Comparison of ENCODE assay signal across 13 mouse cellular contexts in the genomic region with DNA sequence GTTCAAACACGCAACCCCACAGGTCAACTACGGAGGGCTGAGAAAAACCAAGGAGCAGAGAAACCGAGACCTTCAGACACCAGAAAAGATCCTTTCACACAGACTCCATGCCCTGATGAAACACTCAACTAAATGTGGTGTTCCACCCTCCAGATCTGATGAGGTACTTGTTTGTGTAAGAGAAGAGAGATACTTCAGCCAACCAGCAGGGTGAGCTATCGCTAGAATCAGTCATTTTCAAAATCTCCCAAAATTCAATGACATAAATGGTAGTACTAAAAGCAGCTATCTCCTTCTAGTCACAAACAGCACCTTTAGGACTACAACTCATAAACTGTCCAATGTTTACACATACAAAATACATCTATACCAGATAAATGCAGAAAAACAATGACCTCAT. TPM values are rescaled to one million over a fixed set of nuclear protein-coding genes. Genes with fewer than 3 reads are reported as not detected.
DNase-seq lines count a peak whose midpoint lies in the region; ATAC-seq and TF ChIP-seq lines count a peak whose summit lies in the region.
"Had no signal": no experiment of that assay in that cellular context is flagged by ENCODE, and none has a peak within 500 bp of the region (broad histone marks: within the 10 kb centered on the region; RNA-seq: fewer than 3 reads in every experiment).

No protein-coding gene starts in this region.

- H3K9ac ChIP-seq in heart, postnatal 0 days (replicated peaks; ENCODE audit: low read depth, low read length): no peak overlapping the region
- no peak overlapping the region for H3K9ac ChIP-seq in CH12.LX (ENCODE audit: insufficient read depth, low read depth)
- H3K9ac ChIP-seq in forebrain, embryonic 15.5 days (replicated peaks): no peak overlapping the region
- H3K9ac ChIP-seq: hindbrain, embryonic 15.5 days; limb, embryonic 12.5 days; neural tube, embryonic 12.5 days; stomach, embryonic 15.5 days had no signal

- 85% methylated on average over 4 of the region's 4 CpGs for WGBS in heart, postnatal 0 days
- WGBS in forebrain, embryonic 15.5 days: 88% methylated on average over 4 of the region's 4 CpGs

- DNase-seq in heart, postnatal 0 days (ENCODE audit: low spot score): no peak
- no peak for DNase-seq in heart, postnatal 36 days
- peak; percentile 70 for DNase-seq in 3T3-L1 (ENCODE audit: low read depth, low spot score)
- DNase-seq in CH12.LX (ENCODE audit: extremely low read depth): peak; percentile 45
- peak; percentile 54 for DNase-seq in lung, postnatal 10 days
- DNase-seq in testis, postnatal 10 days (ENCODE audit: low spot score): no peak
- no peak for DNase-seq in right cerebral cortex, adult 18-20 months
- DNase-seq: cerebellum, adult 9-10 months had no signal

- no peak overlapping the region for H3K27ac ChIP-seq in heart, postnatal 0 days (ENCODE audit: low read depth)
- no peak overlapping the region for H3K27ac ChIP-seq in CH12.LX (ENCODE audit: insufficient read depth, low read depth)
- H3K27ac ChIP-seq in forebrain, embryonic 15.5 days (replicated peaks): no peak overlapping the region
- H3K27ac ChIP-seq: hindbrain, embryonic 15.5 days; limb, embryonic 12.5 days; neural tube, embryonic 12.5 days; stomach, embryonic 15.5 days had no signal

- H3K4me1 ChIP-seq in heart, postnatal 0 days (ENCODE audit: control insufficient read depth, insufficient read depth): peaks cover 21% of the 10 kb centered on the region
- H3K4me1 ChIP-seq in CH12.LX (ENCODE audit: control insufficient read depth in 1 of 2, insufficient read depth in 2 of 2): peaks cover 2 to 38% of the 10 kb centered on the region in 2 experiments; a peak in 3 of 4 replicates
- H3K4me1 ChIP-seq in forebrain, embryonic 15.5 days: peaks cover 32% of the 10 kb centered on the region

- H3K4me2 ChIP-seq in heart, postnatal 0 days (ENCODE audit: low read depth, low read length): no peak overlapping the region
- no peak overlapping the region for H3K4me2 ChIP-seq in CH12.LX (ENCODE audit: insufficient read depth, low read depth, poor library complexity, severe bottlenecking)
- no peak overlapping the region for H3K4me2 ChIP-seq in forebrain, embryonic 15.5 days (replicated peaks)
- H3K4me2 ChIP-seq: hindbrain, embryonic 15.5 days; neural tube, embryonic 12.5 days; stomach, embryonic 15.5 days had no signal

- dilution Hi-C loops in CH12.LX (cut with MboI; ENCODE audit: extremely low pct_ligation_motif_present, extremely low pct_unique_long_range_greater_than_20kb, low sequenced_read_pairs): no loop called here

- H3K79me2 ChIP-seq in CH12.LX (replicated peaks; ENCODE audit: control insufficient read depth, extremely low read depth, insufficient read depth, poor library complexity, severe bottlenecking): peaks cover 39% of the 10 kb centered on the region

- no peak for TF ChIP-seq EP300 in heart, postnatal 0 days (IDR thresholded peaks at IDR 0.05; ENCODE audit: low read depth)
- no peak for TF ChIP-seq EP300 in CH12.LX (IDR thresholded peaks at IDR 0.05; ENCODE audit: low read length)

- H3K9me3 ChIP-seq in heart, postnatal 0 days (replicated peaks; ENCODE audit: control insufficient read depth, low read length): no peaks in the 10 kb centered on the region
- no peaks in the 10 kb centered on the region for H3K9me3 ChIP-seq in CH12.LX (replicated peaks; ENCODE audit: low read length)
- no peaks in the 10 kb centered on the region for H3K9me3 ChIP-seq in forebrain, embryonic 15.5 days
- H3K9me3 ChIP-seq: hindbrain, embryonic 15.5 days; limb, embryonic 12.5 days; neural tube, embryonic 12.5 days; stomach, embryonic 15.5 days had no signal

- TF ChIP-seq POLR2A in CH12.LX (IDR thresholded peaks at IDR 0.05; ENCODE audit: low read depth, low read length): no peak

- no peaks in the 10 kb centered on the region; the same call in 1 of the 2 replicates for H3K36me3 ChIP-seq in heart, postnatal 0 days (replicated peaks; ENCODE audit: control insufficient read depth, insufficient read depth, low read length)
- H3K36me3 ChIP-seq in CH12.LX (replicated peaks in 1 of 2; ENCODE audit: control insufficient read depth in 1 of 2, insufficient read depth in 1 of 2, low read length in 1 of 2): peaks cover 5 to 37% of the 10 kb centered on the region in 2 experiments
- H3K36me3 ChIP-seq in forebrain, embryonic 15.5 days: no peaks in the 10 kb centered on the region
- H3K36me3 ChIP-seq: hindbrain, embryonic 15.5 days had no signal

- peak; percentile 38 for TF ChIP-seq CTCF in heart, postnatal 0 days (IDR thresholded peaks at IDR 0.05; ENCODE audit: low read depth)
- TF ChIP-seq CTCF in CH12.LX (conservative IDR thresholded peaks at IDR 0.05 in 1 of 2, IDR thresholded peaks at IDR 0.05 in 1 of 2; ENCODE audit: low read depth in 2 of 2, low read length in 2 of 2): peak in 1 of 2 experiments; percentile 57; a peak in 3 of 4 replicates

- TF ChIP-seq RAD21 in CH12.LX (IDR thresholded peaks at IDR 0.05; ENCODE audit: low read depth, low read length): peak; percentile 13

- no peak for ATAC-seq in heart, postnatal 0 days (ENCODE audit: insufficient read depth, low read depth)
- no peak for ATAC-seq in forebrain, embryonic 15.5 days (replicated peaks)

- intact Hi-C loops in heart, postnatal 36 days (cut with DNase I): loop anchor here (5.0 kb wide), 1 partner anchor 46 kb away; no protein-coding TSS in a partner anchor

- no peak overlapping the region for H3K4me3 ChIP-seq in heart, postnatal 0 days (ENCODE audit: low read depth, low read length)
- H3K4me3 ChIP-seq in CH12.LX (replicated peaks in 1 of 3; ENCODE audit: low read depth in 2 of 3, low read length in 2 of 3, poor library complexity in 1 of 3): no peak overlapping the region
- no peak overlapping the region for H3K4me3 ChIP-seq in forebrain, embryonic 15.5 days
- H3K4me3 ChIP-seq: hindbrain, embryonic 15.5 days; limb, embryonic 12.5 days; neural tube, embryonic 12.5 days; stomach, embryonic 15.5 days had no signal

- in situ Hi-C loops in CH12.LX (cut with MboI; ENCODE audit: low pct_ligation_motif_present, low pct_unique_long_range_greater_than_20kb, low sequenced_read_pairs): no loop called here

- H3K27me3 ChIP-seq in heart, postnatal 0 days (ENCODE audit: control insufficient read depth, insufficient read depth, low read length): no peaks in the 10 kb centered on the region
- no peaks in the 10 kb centered on the region for H3K27me3 ChIP-seq in CH12.LX (replicated peaks)
- no peaks in the 10 kb centered on the region for H3K27me3 ChIP-seq in forebrain, embryonic 15.5 days
- H3K27me3 ChIP-seq: hindbrain, embryonic 15.5 days; limb, embryonic 12.5 days; neural tube, embryonic 12.5 days; stomach, embryonic 15.5 days had no signal

TF ChIP-seq in CH12.LX, 34 proteins besides CTCF, POLR2A, EP300 and RAD21:
- no peak for TF ChIP-seq TCF12 (IDR thresholded peaks at IDR 0.05; ENCODE audit: low read depth, low read length)
- peak; percentile 39 for TF ChIP-seq SMC3 (IDR thresholded peaks at IDR 0.05; ENCODE audit: low read depth, low read length)

RNA-seq across cellular contexts. Expression of a gene that starts 4.1 kb away (rescaled TPM):
- 78.1 and 91.2 TPM in 2 replicates for total RNA-seq in heart, postnatal 0 days (2014; rRNA removed; ENCODE audit: low replicate concordance)
- 41.6 and 45.7 TPM in 2 replicates for polyA plus RNA-seq in heart, postnatal 0 days (2015; fragmentation: Nextera tagmentation; extraction: Ambion mirVana)
- total RNA-seq in heart, postnatal 36 days (2021): 10 to 100 TPM; 53.8 to 59.8 TPM
- 15.1 and 19.2 TPM in 2 replicates for total RNA-seq in CH12.LX (2012; rRNA removed)
- total RNA-seq in CH12.LX (2014; rRNA removed): 28.7 and 32.4 TPM in 2 replicates
- 15.4 and 17.7 TPM in 2 replicates for polyA plus RNA-seq in CH12.LX (2012; ENCODE audit: insufficient read length, low read depth)
- 77.8 and 86.8 TPM in 2 replicates for polyA plus RNA-seq in forebrain, embryonic 15.5 days (2015; fragmentation: Nextera tagmentation; extraction: Ambion mirVana)

Comparison
In these comparisons a context has a peak if more than half of its experiments do, and no peak if none do; other contexts are left out.
1. DNase-seq: peak in 3T3-L1 (single experiment), CH12.LX (single experiment) and lung, postnatal 10 days (single experiment); none in heart, postnatal 0 days (single experiment), heart, postnatal 36 days (0 of 2), testis, postnatal 10 days (single experiment) and right cerebral cortex, adult 18-20 months (single experiment).